Mouse (Mus musculus) ES-E14 (cell line): ENCODE data around the gene Uggt1. TPM values are rescaled to one million over a fixed set of nuclear protein-coding genes. Genes with fewer than 3 reads are reported as not detected.

ENCODE experiments used
- DNase-seq: peaks from one replicate; pipeline ENCODE4 v3.0.0-alpha.2; 2013; ENCODE audit warnings: low read depth, low spot score
- H3K27ac ChIP-seq: 2 replicates; pipeline ENCODE4 v1.5.1; 2012; ENCODE audit warnings: low read depth, mild to moderate bottlenecking, low read length, moderate library complexity, mixed read lengths; ENCODE audit not compliant: poor library complexity, insufficient read depth, severe bottlenecking
- H3K36me3 ChIP-seq: 2 replicates; pipeline ENCODE4 v1.6.1; 2012; ENCODE audit warnings: mild to moderate bottlenecking, low read length, moderate library complexity, mixed read lengths; ENCODE audit not compliant: control insufficient read depth, poor library complexity, insufficient read depth, severe bottlenecking
- H3K4me1 ChIP-seq, 2 experiments: fragments of 150-350 bp in 1 of 2; sonication (generic) in 1 of 2; 2 replicates each; pipeline ENCODE4 v1.6.1; 2012; ENCODE audit warnings: low read length in 2 of 2, mild to moderate bottlenecking in 1 of 2, mixed read lengths in 1 of 2; ENCODE audit not compliant: control insufficient read depth in 2 of 2, insufficient read depth in 2 of 2, poor library complexity in 1 of 2
- H3K4me3 ChIP-seq, 2 experiments: fragments of 150-350 bp in 1 of 2; sonication (generic) in 1 of 2; 2 replicates each; pipeline ENCODE4 v1.5.1; 2012; ENCODE audit warnings: low read length in 2 of 2, low read depth in 1 of 2, mild to moderate bottlenecking in 1 of 2, mixed read lengths in 1 of 2; ENCODE audit not compliant: insufficient read depth in 1 of 2, poor library complexity in 1 of 2, severe bottlenecking in 1 of 2
- H3K9ac ChIP-seq: 2 replicates; pipeline ENCODE4 v1.6.1; 2012; ENCODE audit warnings: low read depth, mild to moderate bottlenecking, low read length, mixed read lengths; ENCODE audit not compliant: poor library complexity, insufficient read depth, severe bottlenecking
- H3K9me3 ChIP-seq: fragments of 150-350 bp; sonication (generic); 2 replicates; pipeline ENCODE4 v1.6.1; 2012; ENCODE audit warnings: low read depth, mild to moderate bottlenecking, low read length; ENCODE audit not compliant: control insufficient read depth, insufficient read depth
- CHD2 ChIP-seq: IDR thresholded peaks from 2 replicates; pipeline ENCODE4 v1.6.1; 2014; ENCODE audit warnings: mild to moderate bottlenecking, low read depth, low read length, inconsistent platforms
- HCFC1 ChIP-seq: IDR thresholded peaks from 2 replicates; pipeline ENCODE4 v1.6.1; 2012; ENCODE audit warnings: low read length, inconsistent platforms, borderline replicate concordance; ENCODE audit not compliant: insufficient read depth
- MAFK ChIP-seq: IDR thresholded peaks from 2 replicates; pipeline ENCODE4 v1.6.1; 2014; ENCODE audit warnings: mild to moderate bottlenecking, low read depth, low read length, inconsistent platforms; ENCODE audit not compliant: insufficient read depth
- ZC3H11A ChIP-seq: IDR thresholded peaks from 2 replicates; pipeline ENCODE4 v1.6.1; 2012; ENCODE audit warnings: low read depth, mild to moderate bottlenecking, inconsistent platforms, low read length, borderline replicate concordance
- ZNF384 ChIP-seq: IDR thresholded peaks from 2 replicates; pipeline ENCODE4 v1.6.1; 2012; ENCODE audit warnings: low read depth, low read length, inconsistent platforms
- in situ Hi-C, 2 experiments: fragments of 600-800 bp; cut with MboI; formaldehyde crosslinking; loops; one replicate each; pipeline ENCODE4 v1.15.1; 2025; ENCODE audit warnings: low sequenced_read_pairs in 2 of 2, inconsistent platforms in 1 of 2; ENCODE audit not compliant: unreplicated experiment in 2 of 2
- total RNA-seq: library from RNA; depleted of rRNA; stranded (reverse); fragments of 300-350 nt; gene quantifications from 2 replicates; pipeline ENCODE4 v1.2.3, GENCODE M21; 2012

Uggt1 gene
- total RNA-seq, 1 experiment: 136 TPM

- Histone ChIP-seq H3K4me3 (no peak overlapping the region), H3K9ac (no peak overlapping the region), H3K9me3 (no peaks in the 10 kb centered on the region), H3K36me3 (no peaks in the 10 kb centered on the region), H3K4me1 (peaks cover 3 to 8% of the 10 kb centered on the region in 2 experiments; a peak in 2 of 4 replicates), H3K27ac (no peak overlapping the region)
- in situ Hi-C loops: no loop called here
- TF ChIP-seq ZNF384: no peak
- TF ChIP-seq ZC3H11A: no peak
- TF ChIP-seq CHD2: no peak
- TF ChIP-seq HCFC1: no peak
- TF ChIP-seq MAFK: no peak
- no peak for DNase-seq
These were observed 11.5 kb upstream of the Uggt1 start for GRCm38 (mm10) chr1:36255871-36256640.

DNA sequence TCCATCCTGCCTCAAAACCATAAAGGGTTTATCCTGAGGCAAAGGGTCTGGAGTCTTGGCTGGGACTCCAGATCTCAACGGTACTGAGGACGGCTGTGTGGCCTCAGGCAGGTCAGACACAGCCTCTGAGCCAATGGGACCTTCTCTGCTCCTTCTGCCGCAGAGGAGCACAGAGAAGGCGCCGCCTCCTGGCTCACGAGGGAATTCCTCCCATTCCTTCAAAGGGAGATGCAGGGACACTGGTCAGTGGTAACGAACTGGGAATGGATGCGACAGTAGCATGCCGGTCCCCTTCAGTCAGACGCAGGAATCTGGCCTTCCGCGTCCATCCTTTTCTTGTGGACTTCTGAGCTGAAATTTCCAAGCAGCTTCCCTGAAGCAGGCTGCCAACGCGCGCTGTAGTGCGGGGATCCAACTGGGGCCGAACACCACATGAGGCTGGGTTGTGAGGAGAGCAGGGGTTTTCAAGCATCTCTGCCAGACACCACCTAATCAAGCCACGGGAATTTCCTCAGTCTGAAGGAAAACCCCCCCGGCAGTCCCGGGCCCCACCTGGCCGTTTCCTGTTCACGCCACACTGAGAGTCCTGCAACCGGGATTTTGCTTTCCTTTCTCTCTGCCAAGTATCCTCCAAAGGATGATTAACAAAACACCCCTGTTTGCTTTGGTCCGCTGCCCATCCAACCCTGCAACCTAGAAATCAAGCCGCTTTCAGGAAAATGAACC lies 10.3 kb upstream of the Uggt1 start:
- no peaks in the 10 kb centered on the region for H3K36me3 ChIP-seq
- H3K9me3 ChIP-seq: no peaks in the 10 kb centered on the region
- DNase-seq: peak; percentile 63
- H3K27ac ChIP-seq: no peak overlapping the region
- in situ Hi-C loops: no loop called here
- TF ChIP-seq CHD2: no peak
- TF ChIP-seq HCFC1: no peak
- TF ChIP-seq MAFK: no peak
- no peak for TF ChIP-seq ZNF384
- TF ChIP-seq ZC3H11A: no peak
- H3K4me3 ChIP-seq: peak overlapping the region in 1 of 2 experiments; percentile 49; a peak in 1 of 4 replicates
- peaks cover 3 to 12% of the 10 kb centered on the region in 2 experiments; a peak in 2 of 4 replicates for H3K4me1 ChIP-seq
- peak overlapping the region; percentile 12; the same call in 1 of the 2 replicates for H3K9ac ChIP-seq

DNA sequence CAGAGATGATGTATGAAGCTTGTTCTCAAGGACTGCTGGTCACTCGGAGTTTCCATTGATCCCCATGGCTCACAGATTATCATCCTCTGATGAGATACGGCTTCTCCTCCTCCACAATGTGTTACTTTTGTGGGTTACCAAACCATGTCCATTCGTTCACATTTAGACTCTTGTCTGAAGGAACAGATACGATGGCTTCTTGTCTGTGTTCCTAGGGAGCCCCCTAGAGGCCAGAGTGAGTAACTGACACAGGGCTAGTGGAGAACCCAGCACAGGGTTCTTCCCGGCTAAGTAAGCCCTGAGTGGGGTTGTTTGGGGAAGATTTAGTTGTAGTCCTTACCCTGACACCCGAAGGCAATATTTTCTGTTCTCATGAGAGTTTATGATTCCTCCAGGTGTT lies 8.3 kb upstream of the Uggt1 start:
- Histone ChIP-seq H3K27ac (no peak overlapping the region), H3K4me1 (peaks cover 3 to 12% of the 10 kb centered on the region in 2 experiments; a peak in 2 of 4 replicates), H3K9ac (no peak overlapping the region), H3K36me3 (no peaks in the 10 kb centered on the region), H3K4me3 (no peak overlapping the region), H3K9me3 (no peaks in the 10 kb centered on the region)
- in situ Hi-C loops: no loop called here
- peak; percentile 78 for DNase-seq
- no peak for TF ChIP-seq ZC3H11A
- no peak for TF ChIP-seq HCFC1
- no peak for TF ChIP-seq ZNF384
- TF ChIP-seq MAFK: no peak
- no peak for TF ChIP-seq CHD2

DNA sequence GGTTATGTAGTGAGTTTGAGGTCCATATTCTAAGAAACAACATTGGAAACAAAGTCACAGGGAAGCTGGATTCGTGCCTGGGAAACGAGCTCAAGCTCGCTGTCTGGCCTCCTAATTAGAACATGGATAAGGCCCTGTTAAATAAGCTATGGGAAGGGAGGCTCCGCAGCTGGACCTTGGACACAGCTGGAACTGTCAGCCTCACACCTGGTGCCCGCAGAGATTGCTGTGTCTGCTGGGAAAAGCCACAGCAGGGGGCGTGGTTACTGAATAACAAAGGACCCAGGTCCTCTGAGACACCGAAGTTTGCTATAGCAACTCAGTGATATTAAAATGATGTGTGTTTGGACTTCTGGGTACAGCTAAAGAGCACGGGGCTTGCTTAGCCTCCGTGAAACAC lies 6.9 kb upstream of the Uggt1 start:
- Histone ChIP-seq H3K4me1 (peaks cover 3 to 16% of the 10 kb centered on the region in 2 experiments; a peak in 3 of 4 replicates), H3K9ac (no peak overlapping the region), H3K27ac (no peak overlapping the region), H3K4me3 (no peak overlapping the region), H3K36me3 (no peaks in the 10 kb centered on the region), H3K9me3 (no peaks in the 10 kb centered on the region)
- peak; percentile 55 for DNase-seq
- TF ChIP-seq ZC3H11A (no peak), MAFK (no peak), HCFC1 (no peak), ZNF384 (no peak), CHD2 (no peak)
- in situ Hi-C loops: no loop called here
